Mouse (Mus musculus) hindbrain, embryonic 16.5 days (tissue): ENCODE measurements around the gene Stag3. TPM values are rescaled to one million over a fixed set of nuclear protein-coding genes. Genes with fewer than 3 reads are reported as not detected.

Experiments used
- ATAC-seq: fragments of 200-750 bp; cut with Nextera tagmentation; 2 replicates; pipeline ENCODE4 v1.8.0; 2017; ENCODE audit warnings: moderate TSS enrichment, moderate library complexity
- H3K27ac ChIP-seq: fragments of 300-500 bp; sonication (generic); 2 replicates; pipeline ENCODE4 v1.5.1; 2014; ENCODE audit warnings: low read depth, mild to moderate bottlenecking, control low read depth, low read length, moderate library complexity
- H3K27me3 ChIP-seq: fragments of 300-500 bp; sonication (generic); replicated peaks from 2 replicates; pipeline ENCODE4 v1.6.1; 2014; ENCODE audit warnings: low read length; ENCODE audit not compliant: control insufficient read depth, insufficient read depth
- H3K36me3 ChIP-seq: fragments of 300-500 bp; sonication (generic); 2 replicates; pipeline ENCODE4 v1.6.1; 2014; ENCODE audit warnings: mild to moderate bottlenecking, low read length, moderate library complexity, mixed read lengths; ENCODE audit not compliant: control insufficient read depth, insufficient read depth
- H3K4me1 ChIP-seq: fragments of 300-500 bp; sonication (generic); 2 replicates; pipeline ENCODE4 v1.6.1; 2014; ENCODE audit warnings: low read depth, low read length; ENCODE audit not compliant: control insufficient read depth, insufficient read depth
- H3K4me2 ChIP-seq: fragments of 300-500 bp; sonication (generic); 2 replicates; pipeline ENCODE4 v1.6.1; 2014; ENCODE audit warnings: mild to moderate bottlenecking, low read length, control low read depth, moderate library complexity
- H3K4me3 ChIP-seq: fragments of 300-500 bp; sonication (generic); 2 replicates; pipeline ENCODE4 v1.5.1; 2014; ENCODE audit warnings: mild to moderate bottlenecking, low read length, control low read depth, moderate library complexity
- H3K9ac ChIP-seq: fragments of 300-500 bp; sonication (generic); 2 replicates; pipeline ENCODE4 v1.6.1; 2014; ENCODE audit warnings: low read depth, mild to moderate bottlenecking, control low read depth, low read length, moderate library complexity
- H3K9me3 ChIP-seq: fragments of 300-500 bp; sonication (generic); 2 replicates; pipeline ENCODE4 v1.6.1; 2014; ENCODE audit warnings: mild to moderate bottlenecking, low read length, moderate library complexity; ENCODE audit not compliant: control insufficient read depth
- WGBS: fragments of 180-500 bp; shearing (Covaris S2); extraction: QIAGEN DNeasy Blood & Tissue Kit; methylation state at CpG from one replicate; pipeline ENCODE4 v1.1.7; 2014; 5-methylcytosine and 5-hydroxymethylcytosine counted together
- polyA plus RNA-seq: library from polyadenylated mRNA; unstranded; fragments of >200 nt; fragmentation: Nextera tagmentation; extraction: Ambion mirVana; gene quantifications from 2 replicates; pipeline ENCODE4 v1.2.1, GENCODE M21; 2015

Gene Stag3
- 10.3 and 13.8 TPM in 2 replicates for polyA plus RNA-seq

DNA sequence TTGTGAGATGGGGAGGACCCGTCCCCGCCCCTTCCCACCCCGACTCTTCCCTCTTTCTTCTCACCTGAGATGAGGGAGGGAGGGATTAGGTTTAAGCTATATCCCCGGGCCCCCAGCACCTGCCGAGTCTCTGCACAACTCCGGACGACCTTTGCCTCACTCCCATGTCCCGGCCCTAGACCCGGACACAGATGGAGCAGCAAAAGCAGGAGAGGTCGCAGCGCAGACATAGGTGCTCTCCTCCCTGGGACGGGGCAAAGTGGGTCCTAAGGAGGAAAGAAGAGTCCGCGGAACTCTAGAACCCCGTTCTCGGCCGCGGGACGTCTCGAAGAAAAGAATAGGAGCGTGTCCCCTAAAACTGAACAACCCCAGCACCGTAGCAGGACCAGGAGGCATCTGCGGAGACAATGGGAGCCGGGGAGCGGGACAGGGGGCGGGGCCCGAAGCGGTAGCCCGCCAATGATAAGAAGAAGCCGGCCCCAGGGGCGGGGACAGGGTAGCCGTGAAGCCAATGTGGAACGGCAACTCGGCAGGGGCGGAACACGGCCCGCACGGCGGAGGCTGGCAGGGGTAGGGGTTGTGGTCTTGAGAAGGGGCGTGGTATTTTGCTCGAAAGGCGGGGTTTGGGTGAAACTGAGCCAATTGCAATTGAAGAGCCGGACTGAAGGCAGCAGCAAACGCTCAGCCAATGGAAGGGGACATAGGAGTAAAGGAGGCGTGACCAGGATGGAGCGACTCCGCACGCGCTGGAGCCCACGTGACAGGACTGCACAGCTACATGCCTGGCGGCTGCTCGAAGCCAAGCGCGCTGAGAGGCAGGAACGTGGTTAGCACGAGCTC is at the start of gene Stag3, which contains the start of the genes Gm43720 and Gpc2:
TSS of gene Stag3 (plus strand) at position 656 of the 840 bp plus-strand sequence.
TSS of gene Gm43720 (minus strand) at position 374 of the 840 bp plus-strand sequence.
TSS of gene Gpc2 (minus strand) at position 421 of the 840 bp plus-strand sequence.
- peaks cover 3% of the 10 kb centered on the region; the same call in 1 of the 2 replicates for H3K36me3 ChIP-seq

GRCm38 (mm10) chr5:138233778-138234177 is 46.3 kb upstream of the Stag3 start:
- no peaks in the 10 kb centered on the region for H3K27me3 ChIP-seq
- H3K4me1 ChIP-seq = no peaks in the 10 kb centered on the region
- no peaks in the 10 kb centered on the region for H3K9me3 ChIP-seq
- H3K27ac ChIP-seq = no peak overlapping the region
- WGBS = 86% methylated on average over 2 of the region's 2 CpGs
- no peak overlapping the region for H3K9ac ChIP-seq
- no peaks in the 10 kb centered on the region for H3K36me3 ChIP-seq
- H3K4me3 ChIP-seq = no peak overlapping the region
- H3K4me2 ChIP-seq = no peak overlapping the region
- ATAC-seq = no peak

More for the DNA sequence above, at the start of gene Stag3, which contains the start of the genes Gm43720 and Gpc2:
- peak; percentile 99 for ATAC-seq
- Histone ChIP-seq H3K9me3 (peaks cover 2% of the 10 kb centered on the region; the same call in 1 of the 2 replicates), H3K4me2 (peak within 1 kb of the TSS; percentile 72), H3K9ac (peak within 1 kb of the TSS; percentile 70), H3K27me3 (no peaks in the 10 kb centered on the region), H3K27ac (peak within 1 kb of the TSS; percentile 57), H3K4me3 (peak within 1 kb of the TSS; percentile 52), H3K4me1 (peaks cover 30% of the 10 kb centered on the region)
- WGBS = 0% methylated on average over 50 of the region's 56 CpGs

DNA sequence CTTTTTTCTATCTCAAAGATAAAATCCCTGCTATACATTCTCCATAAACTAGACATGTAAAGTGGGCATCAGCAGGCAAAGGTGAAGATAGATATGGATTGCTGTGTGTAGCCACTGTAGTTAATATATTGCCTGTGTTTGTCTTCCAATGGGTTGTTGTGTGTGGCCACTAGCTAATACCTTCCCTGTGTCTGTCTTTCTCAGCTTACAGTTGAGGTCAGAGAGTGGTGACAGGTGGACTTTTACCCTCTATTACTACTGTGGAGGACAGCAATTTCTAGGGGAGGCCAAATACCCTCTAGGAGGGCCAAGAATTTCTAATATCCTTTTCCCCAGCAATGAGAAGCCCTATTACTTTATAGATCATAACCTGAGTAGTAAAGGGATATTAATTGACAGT is 45.8 kb upstream of the Stag3 start:
- Histone ChIP-seq H3K9me3 (no peaks in the 10 kb centered on the region), H3K4me1 (no peaks in the 10 kb centered on the region), H3K9ac (no peak overlapping the region), H3K4me3 (no peak overlapping the region), H3K4me2 (no peak overlapping the region), H3K27me3 (no peaks in the 10 kb centered on the region), H3K36me3 (no peaks in the 10 kb centered on the region), H3K27ac (no peak overlapping the region)
- ATAC-seq = no peak

- Histone ChIP-seq H3K4me1 (no peaks in the 10 kb centered on the region), H3K9me3 (no peaks in the 10 kb centered on the region), H3K27me3 (no peaks in the 10 kb centered on the region), H3K4me2 (no peak overlapping the region), H3K27ac (no peak overlapping the region), H3K36me3 (no peaks in the 10 kb centered on the region), H3K9ac (no peak overlapping the region), H3K4me3 (no peak overlapping the region)
- 56% methylated on average over 2 of the region's 2 CpGs for WGBS
- no peak for ATAC-seq
Observed at GRCm38 (mm10) chr5:138241511-138241910, 38.5 kb upstream of the Stag3 start.

DNA sequence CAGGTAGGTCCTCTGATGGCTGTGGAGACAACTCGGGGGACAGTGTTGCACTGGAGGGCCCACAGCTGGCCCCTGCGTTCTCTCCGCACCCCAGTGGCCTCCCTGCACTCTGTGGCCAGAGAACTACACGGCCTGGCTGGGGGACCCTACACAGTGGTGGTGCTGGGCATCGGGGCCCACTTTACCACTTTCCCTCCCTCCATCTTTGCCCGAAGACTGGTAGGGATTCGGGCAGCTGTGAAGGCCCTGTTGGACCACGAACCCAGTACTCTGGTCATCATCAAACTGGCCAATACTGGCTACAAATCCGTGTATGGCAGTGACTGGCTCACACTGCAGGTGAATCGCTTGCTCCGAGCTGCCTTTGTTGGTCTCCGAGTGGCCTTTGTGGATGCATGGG is 28.9 kb upstream of the Stag3 start:
- no peak overlapping the region for H3K27ac ChIP-seq
- 86% methylated on average over 12 of the region's 12 CpGs for WGBS
- H3K4me2 ChIP-seq = no peak overlapping the region
- H3K4me1 ChIP-seq = peaks cover 5% of the 10 kb centered on the region
- H3K9ac ChIP-seq = no peak overlapping the region
- no peaks in the 10 kb centered on the region for H3K36me3 ChIP-seq
- H3K27me3 ChIP-seq = no peaks in the 10 kb centered on the region
- H3K9me3 ChIP-seq = no peaks in the 10 kb centered on the region
- H3K4me3 ChIP-seq = no peak overlapping the region
- ATAC-seq = no peak

DNA sequence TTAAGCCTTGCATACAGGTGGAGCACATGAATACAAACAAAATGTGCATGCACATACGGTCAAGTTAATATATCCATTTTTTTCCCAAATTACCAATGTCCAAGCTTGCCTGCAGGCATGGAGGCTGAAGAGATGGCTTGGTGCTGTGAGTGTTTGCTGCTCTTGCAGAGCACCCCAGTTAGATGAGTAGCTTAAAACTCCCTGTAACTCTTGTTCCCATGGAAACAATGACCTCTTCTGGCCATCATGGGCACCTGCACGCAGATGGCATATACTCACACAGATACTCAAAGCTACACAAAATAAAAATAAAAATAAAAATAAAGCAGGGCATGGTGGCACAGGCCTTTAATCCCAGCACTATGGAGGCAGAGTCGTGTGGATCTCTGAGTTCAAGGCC is 27.0 kb upstream of the Stag3 start:
- WGBS = 92% methylated on average over 3 of the region's 3 CpGs

GRCm38 (mm10) chr5:138255353-138256093 is 24.5 kb upstream of the Stag3 start, which contains the start of gene Lamtor4:
Gene Lamtor4, plus strand, starts transcription at chr5:138255482.
- no peaks in the 10 kb centered on the region for H3K9me3 ChIP-seq
- ATAC-seq = peak; percentile 100
- H3K4me3 ChIP-seq = peak within 1 kb of the TSS; percentile 76
- peak within 1 kb of the TSS; percentile 78 for H3K9ac ChIP-seq
- peaks cover 12% of the 10 kb centered on the region for H3K4me1 ChIP-seq
- no peaks in the 10 kb centered on the region for H3K27me3 ChIP-seq
- peaks cover 21% of the 10 kb centered on the region for H3K36me3 ChIP-seq
- peak within 1 kb of the TSS; percentile 97 for H3K4me2 ChIP-seq
- WGBS = under 1% methylated on average over 38 of the region's 38 CpGs
- peak within 1 kb of the TSS; percentile 87 for H3K27ac ChIP-seq

More for the DNA sequence above, 27.0 kb upstream of the Stag3 start:
- no peak overlapping the region for H3K4me3 ChIP-seq
- no peaks in the 10 kb centered on the region for H3K27me3 ChIP-seq
- no peak overlapping the region for H3K4me2 ChIP-seq
- no peak overlapping the region for H3K27ac ChIP-seq
- H3K9ac ChIP-seq = no peak overlapping the region
- H3K36me3 ChIP-seq = 0 out of 2 replicates have a peak, but pooled peaks cover 2% of the 10 kb centered on the region
- H3K9me3 ChIP-seq = no peaks in the 10 kb centered on the region
- ATAC-seq = no peak
- peaks cover 12% of the 10 kb centered on the region for H3K4me1 ChIP-seq

GRCm38 (mm10) chr5:138256094-138256467 is 24.0 kb upstream of the Stag3 start:
- ATAC-seq = no peak; the same call in 1 of the 2 replicates
- H3K27ac ChIP-seq = peak overlapping the region; percentile 87
- H3K27me3 ChIP-seq = no peaks in the 10 kb centered on the region
- H3K4me2 ChIP-seq = peak overlapping the region; percentile 97
- no peaks in the 10 kb centered on the region for H3K9me3 ChIP-seq
- peak overlapping the region; percentile 76 for H3K4me3 ChIP-seq
- peaks cover 12% of the 10 kb centered on the region for H3K4me1 ChIP-seq
- WGBS = 13% methylated on average over 7 of the region's 7 CpGs
- peak overlapping the region; percentile 78 for H3K9ac ChIP-seq
- peaks cover 21% of the 10 kb centered on the region for H3K36me3 ChIP-seq
